Mouse (Mus musculus) intestine, embryonic 14.5 days (tissue): ENCODE measurements at regions not wholly inside any gene's neighbourhood (a gene's known extent, or its start where the extent isn't known, plus 50 kb on each side); places are given as distances from the start of the nearest gene placed in this dataset.

Experiments
- ATAC-seq: fragments of 200-750 bp; cut with Nextera tagmentation; replicated peaks from 2 replicates; pipeline ENCODE4 v1.8.0; 2017; ENCODE audit warnings: low read depth, moderate number of reproducible peaks, moderate TSS enrichment, moderate library complexity; ENCODE audit not compliant: low FRiP score, low TSS enrichment
- DNase-seq: peaks from one replicate; pipeline ENCODE4 v3.0.0-alpha.2; 2018; ENCODE audit warnings: low spot score
- H3K27ac ChIP-seq: fragments of 300-500 bp; sonication (generic); 2 replicates; pipeline ENCODE4 v1.5.1; 2014; ENCODE audit warnings: low read depth, mild to moderate bottlenecking, control low read depth
- H3K27me3 ChIP-seq: fragments of 300-500 bp; sonication (generic); replicated peaks from 2 replicates; pipeline ENCODE4 v1.6.1; 2014; ENCODE audit warnings: low read length, control low read depth; ENCODE audit not compliant: control insufficient read depth, insufficient read depth
- H3K36me3 ChIP-seq: fragments of 300-500 bp; sonication (generic); 2 replicates; pipeline ENCODE4 v1.6.1; 2014; ENCODE audit warnings: low read length, control low read depth; ENCODE audit not compliant: control insufficient read depth, insufficient read depth
- H3K4me1 ChIP-seq: fragments of 300-500 bp; sonication (generic); replicated peaks from 2 replicates; pipeline ENCODE4 v1.6.1; 2014; ENCODE audit warnings: low read length, control low read depth, mixed read lengths; ENCODE audit not compliant: control insufficient read depth, insufficient read depth
- H3K4me2 ChIP-seq: fragments of 300-500 bp; sonication (generic); 2 replicates; pipeline ENCODE4 v1.6.1; 2014; ENCODE audit warnings: low read length
- H3K4me3 ChIP-seq: fragments of 300-500 bp; sonication (generic); 2 replicates; pipeline ENCODE4 v1.5.1; 2014; ENCODE audit warnings: low read depth, low read length, control low read depth, mixed read lengths
- H3K9ac ChIP-seq: fragments of 300-500 bp; sonication (generic); 2 replicates; pipeline ENCODE4 v1.6.1; 2014; ENCODE audit warnings: mild to moderate bottlenecking, low read length
- H3K9me3 ChIP-seq: fragments of 300-500 bp; sonication (generic); 2 replicates; pipeline ENCODE4 v1.6.1; 2016; ENCODE audit warnings: low read length, control low read depth; ENCODE audit not compliant: control insufficient read depth
- WGBS: fragments of 180-500 bp; shearing (Covaris S2); extraction: QIAGEN DNeasy Blood & Tissue Kit; methylation state at CpG from one replicate; pipeline ENCODE4 v1.1.7; 2014; 5-methylcytosine and 5-hydroxymethylcytosine counted together

GRCm38 (mm10) chr1:101113266-101113849, 1340.8 kb downstream of the Cntnap5b start:
- Histone ChIP-seq H3K4me3 (no peak overlapping the region), H3K4me2 (no peak overlapping the region), H3K27me3 (no peaks in the 10 kb centered on the region), H3K9me3 (no peaks in the 10 kb centered on the region), H3K9ac (no peak overlapping the region), H3K4me1 (no peaks in the 10 kb centered on the region), H3K27ac (no peak overlapping the region), H3K36me3 (no peaks in the 10 kb centered on the region)
- no peak for DNase-seq
- 98% methylated on average over 2 of the region's 2 CpGs for WGBS
- peak; percentile 60; the same call in 1 of the 2 replicates for ATAC-seq

- Histone ChIP-seq H3K9me3 (no peaks in the 10 kb centered on the region), H3K4me3 (no peak overlapping the region), H3K36me3 (no peaks in the 10 kb centered on the region), H3K4me2 (no peak overlapping the region), H3K27ac (no peak overlapping the region), H3K27me3 (no peaks in the 10 kb centered on the region), H3K4me1 (no peaks in the 10 kb centered on the region), H3K9ac (no peak overlapping the region)
- no peak for ATAC-seq
- no peak for DNase-seq
- WGBS, result 93% methylated on average over 2 of the region's 2 CpGs
Observed at GRCm38 (mm10) chr1:101122091-101122825, 1349.7 kb downstream of the Cntnap5b start.

GRCm38 (mm10) chr1:101127242-101127641, 1354.7 kb downstream of the Cntnap5b start:
- H3K27ac ChIP-seq, result no peak overlapping the region
- ATAC-seq (no peak), DNase-seq (no peak)
- 88% methylated on average over 1 of the region's 1 CpGs for WGBS
- no peak overlapping the region for H3K9ac ChIP-seq
- no peaks in the 10 kb centered on the region for H3K9me3 ChIP-seq
- H3K4me1 ChIP-seq, result no peaks in the 10 kb centered on the region
- H3K27me3 ChIP-seq, result no peaks in the 10 kb centered on the region
- H3K4me2 ChIP-seq, result no peak overlapping the region
- H3K36me3 ChIP-seq, result no peaks in the 10 kb centered on the region
- H3K4me3 ChIP-seq, result no peak overlapping the region

- DNase-seq (no peak), ATAC-seq (no peak)
Observed at GRCm38 (mm10) chr1:101166666-101167065, 1394.1 kb downstream of the Cntnap5b start.

More at GRCm38 (mm10) chr1:101166666-101167065, 1394.1 kb downstream of the Cntnap5b start:
- 47% methylated on average over 2 of the region's 2 CpGs for WGBS
- Histone ChIP-seq H3K4me1 (no peaks in the 10 kb centered on the region), H3K9ac (no peak overlapping the region), H3K27me3 (no peaks in the 10 kb centered on the region), H3K27ac (no peak overlapping the region), H3K4me2 (no peak overlapping the region), H3K36me3 (no peaks in the 10 kb centered on the region), H3K9me3 (no peaks in the 10 kb centered on the region), H3K4me3 (no peak overlapping the region)
